Mouse (Mus musculus) bone marrow, adult 2 months (tissue): ENCODE results near the gene Krtap29-1. TPM values are rescaled to one million over a fixed set of nuclear protein-coding genes. Genes with fewer than 3 reads are reported as not detected.

Source experiments
- H3K27ac ChIP-seq: fragments of 200-500 bp; 2 replicates; pipeline ENCODE4 v1.5.1; 2012; ENCODE audit warnings: low read depth, mild to moderate bottlenecking, control low read depth, inconsistent platforms, low read length; ENCODE audit not compliant: control insufficient read depth, poor library complexity, insufficient read depth
- H3K4me1 ChIP-seq: fragments of 200-500 bp; 2 replicates; pipeline ENCODE4 v1.6.1; 2011; ENCODE audit warnings: low read length; ENCODE audit not compliant: control insufficient read depth, insufficient read depth
- H3K4me3 ChIP-seq: fragments of 200-500 bp; replicated peaks from 2 replicates; pipeline ENCODE3; 2011; ENCODE audit warnings: mild to moderate bottlenecking, low read depth, low read length, control low read depth; ENCODE audit not compliant: control insufficient read depth
- CTCF ChIP-seq: fragments of 200-500 bp; IDR thresholded peaks from 2 replicates; pipeline ENCODE4 v1.5.1; 2011; ENCODE audit warnings: low read length, control low read depth; ENCODE audit not compliant: control insufficient read depth, insufficient read depth
- POLR2A ChIP-seq: fragments of 200-500 bp; IDR thresholded peaks from 2 replicates; pipeline ENCODE4 v1.6.1; 2011; ENCODE audit warnings: low read depth, mild to moderate bottlenecking, control low read depth, low read length, borderline replicate concordance; ENCODE audit not compliant: control insufficient read depth
- WGBS: fragments of 180-500 bp; shearing (Covaris S2); methylation state at CpG from one replicate; pipeline ENCODE4 v1.1.7; 2018; 5-methylcytosine and 5-hydroxymethylcytosine counted together
- polyA plus RNA-seq: library from polyadenylated mRNA; stranded (reverse); fragments of >200 nt; gene quantifications from 2 replicates; pipeline ENCODE4 v1.2.4, GENCODE M21; 2011; ENCODE audit warnings: low replicate concordance; ENCODE audit not compliant: missing spikeins, insufficient read depth, insufficient read length

Krtap29-1 gene
- polyA plus RNA-seq, 1 experiment, result not detected

GRCm38 (mm10) chr11:99985291-99986092, 6.6 kb upstream of the Krtap29-1 start:
- 80% methylated on average over 20 of the region's 20 CpGs for WGBS
- no peak overlapping the region for H3K4me3 ChIP-seq
- no peak overlapping the region for H3K27ac ChIP-seq
- no peak for TF ChIP-seq POLR2A
- TF ChIP-seq CTCF, result no peak
- no peaks in the 10 kb centered on the region for H3K4me1 ChIP-seq

- no peaks in the 10 kb centered on the region for H3K4me1 ChIP-seq
- no peak overlapping the region for H3K4me3 ChIP-seq
- H3K27ac ChIP-seq, result no peak overlapping the region
- TF ChIP-seq CTCF (no peak), POLR2A (no peak)
- 79% methylated on average over 1 of the region's 1 CpGs for WGBS
Measured at GRCm38 (mm10) chr11:99983442-99983841, 4.6 kb upstream of the Krtap29-1 start.

GRCm38 (mm10) chr11:99982731-99983130, 3.9 kb upstream of the Krtap29-1 start:
- Histone ChIP-seq H3K4me1 (no peaks in the 10 kb centered on the region), H3K27ac (no peak overlapping the region), H3K4me3 (no peak overlapping the region)
- WGBS, result 80% methylated on average over 9 of the region's 9 CpGs
- TF ChIP-seq CTCF, result no peak
- no peak for TF ChIP-seq POLR2A

GRCm38 (mm10) chr11:99965961-99966360, 12.9 kb downstream of the Krtap29-1 start:
- WGBS, result 27% methylated on average over 2 of the region's 2 CpGs
- TF ChIP-seq CTCF (no peak), POLR2A (no peak)
- H3K4me1 ChIP-seq, result no peaks in the 10 kb centered on the region
- no peak overlapping the region for H3K27ac ChIP-seq
- H3K4me3 ChIP-seq, result no peak overlapping the region

GRCm38 (mm10) chr11:99964213-99964612, 14.6 kb downstream of the Krtap29-1 start:
- H3K4me1 ChIP-seq, result no peaks in the 10 kb centered on the region
- H3K27ac ChIP-seq, result no peak overlapping the region
- H3K4me3 ChIP-seq, result no peak overlapping the region
- 55% methylated on average over 6 of the region's 6 CpGs for WGBS
- TF ChIP-seq CTCF, result no peak
- no peak for TF ChIP-seq POLR2A

GRCm38 (mm10) chr11:99948175-99948574, 30.7 kb downstream of the Krtap29-1 start, which contains the start of gene Krtap9-5:
Gene Krtap9-5 (plus strand): TSS chr11:99948475.
- whole genome bisulfite sequencing, result 84% methylated on average over 2 of the region's 2 CpGs
- Histone ChIP-seq H3K27ac (no peak within 1 kb of the TSS), H3K4me1 (no peaks in the 10 kb centered on the region), H3K4me3 (no peak within 1 kb of the TSS)
- no peak for TF ChIP-seq CTCF

- H3K27ac ChIP-seq, result no peak overlapping the region
- no peak for TF ChIP-seq POLR2A
- no peak for TF ChIP-seq CTCF
- H3K4me3 ChIP-seq, result no peak overlapping the region
- no peaks in the 10 kb centered on the region for H3K4me1 ChIP-seq
- 67% methylated on average over 9 of the region's 9 CpGs for WGBS
Measured at GRCm38 (mm10) chr11:99937751-99938264, 41.0 kb downstream of the Krtap29-1 start.

- TF ChIP-seq CTCF (no peak), POLR2A (no peak)
- Histone ChIP-seq H3K4me3 (no peak within 1 kb of the TSS), H3K27ac (no peak within 1 kb of the TSS), H3K4me1 (no peaks in the 10 kb centered on the region)
- WGBS, result 67% methylated on average over 1 of the region's 1 CpGs
Measured at GRCm38 (mm10) chr11:99935991-99936390, 42.9 kb downstream of the Krtap29-1 start, which contains the start of gene Krtap31-2. Gene Krtap31-2 (plus strand): TSS chr11:99936291.

Other genes starting within 250 kb of the Krtap29-1 start
- not detected in 2 replicates for gene Gm14180, start 244.8 kb downstream of the Krtap29-1 start, polyA plus RNA-seq
- not detected in 2 replicates for gene Gm11595, start 206.1 kb downstream of the Krtap29-1 start, polyA plus RNA-seq
- not detected in 2 replicates for gene Krtap4-8, start 198.3 kb downstream of the Krtap29-1 start, polyA plus RNA-seq
- gene Krtap4-9, start 193.9 kb downstream of the Krtap29-1 start, polyA plus RNA-seq, result not detected in 2 replicates
- gene Gm11596, start 185.6 kb downstream of the Krtap29-1 start, polyA plus RNA-seq, result not detected in 2 replicates
- gene Gm11569, start 180.1 kb downstream of the Krtap29-1 start, polyA plus RNA-seq, result not detected in 2 replicates
- not detected in 2 replicates for gene Gm11554, start 174.6 kb downstream of the Krtap29-1 start, polyA plus RNA-seq
- not detected in 2 replicates for gene Krtap4-13, start 169.2 kb downstream of the Krtap29-1 start, polyA plus RNA-seq
- not detected in 2 replicates for gene Gm11564, start 163.4 kb downstream of the Krtap29-1 start, polyA plus RNA-seq
- gene 2300003K06Rik, start 141.0 kb downstream of the Krtap29-1 start, polyA plus RNA-seq, result not detected in 2 replicates
- not detected in 2 replicates for gene Krtap4-16, start 127.4 kb downstream of the Krtap29-1 start, polyA plus RNA-seq
- not detected in 2 replicates for gene Gm11568, start 121.1 kb downstream of the Krtap29-1 start, polyA plus RNA-seq
- not detected in 2 replicates for gene Gm11559, start 114.6 kb downstream of the Krtap29-1 start, polyA plus RNA-seq
- gene Krtap9-1, start 105.7 kb downstream of the Krtap29-1 start, polyA plus RNA-seq, result not detected in 2 replicates
- gene Gm11567, start 99.9 kb downstream of the Krtap29-1 start, polyA plus RNA-seq, result not detected in 2 replicates
- not detected in 2 replicates for gene Krtap31-1, start 71.1 kb downstream of the Krtap29-1 start, polyA plus RNA-seq
- gene Gm11565, start 64.3 kb downstream of the Krtap29-1 start, polyA plus RNA-seq, result not detected in 2 replicates
- gene Krtap31-2, start 42.8 kb downstream of the Krtap29-1 start, polyA plus RNA-seq, result not detected in 2 replicates
- gene Krtap9-5, start 30.6 kb downstream of the Krtap29-1 start, polyA plus RNA-seq, result not detected in 2 replicates
- gene Krtap16-1, start 7.5 kb upstream of the Krtap29-1 start, polyA plus RNA-seq, result not detected in 2 replicates
- not detected in 2 replicates for gene Krtap17-1, start 14.9 kb upstream of the Krtap29-1 start, polyA plus RNA-seq
- not detected in 2 replicates for gene Krt33a, start 37.2 kb upstream of the Krtap29-1 start, polyA plus RNA-seq
- gene Krt33b, start 50.8 kb upstream of the Krtap29-1 start, polyA plus RNA-seq, result not detected in 2 replicates
- gene Krt34, start 62.5 kb upstream of the Krtap29-1 start, polyA plus RNA-seq, result not detected in 2 replicates
- not detected in 2 replicates for gene Krt31, start 71.5 kb upstream of the Krtap29-1 start, polyA plus RNA-seq
- gene Krt32, start 109.2 kb upstream of the Krtap29-1 start, polyA plus RNA-seq, result not detected in 2 replicates
- not detected in 2 replicates for gene Krt35, start 117.2 kb upstream of the Krtap29-1 start, polyA plus RNA-seq
- not detected in 2 replicates for gene Krt36, start 126.6 kb upstream of the Krtap29-1 start, polyA plus RNA-seq
- 4.1 TPM in 1 of 2 replicates, not detected in the other for gene Krt13, start 142.5 kb upstream of the Krtap29-1 start, polyA plus RNA-seq
- not detected in 2 replicates for gene Krt15, start 156.9 kb upstream of the Krtap29-1 start, polyA plus RNA-seq
- gene Krt19, start 169.6 kb upstream of the Krtap29-1 start, polyA plus RNA-seq, result not detected in 2 replicates
- gene Krt9, start 214.2 kb upstream of the Krtap29-1 start, polyA plus RNA-seq, result not detected in 2 replicates
- not detected in 2 replicates for gene Krt14, start 228.5 kb upstream of the Krtap29-1 start, polyA plus RNA-seq